Mouse (Mus musculus) adipocyte (in vitro differentiated cells): ENCODE measurements around the gene Susd6.

Source experiments
- DNase-seq: peaks from one replicate; pipeline ENCODE4 v3.0.0-alpha.2; 2016; ENCODE audit warnings: low spot score

Susd6 gene

GRCm38 (mm10) chr12:80838787-80839186 lies 48.5 kb downstream of the Susd6 start:
- DNase-seq, result no peak

DNA sequence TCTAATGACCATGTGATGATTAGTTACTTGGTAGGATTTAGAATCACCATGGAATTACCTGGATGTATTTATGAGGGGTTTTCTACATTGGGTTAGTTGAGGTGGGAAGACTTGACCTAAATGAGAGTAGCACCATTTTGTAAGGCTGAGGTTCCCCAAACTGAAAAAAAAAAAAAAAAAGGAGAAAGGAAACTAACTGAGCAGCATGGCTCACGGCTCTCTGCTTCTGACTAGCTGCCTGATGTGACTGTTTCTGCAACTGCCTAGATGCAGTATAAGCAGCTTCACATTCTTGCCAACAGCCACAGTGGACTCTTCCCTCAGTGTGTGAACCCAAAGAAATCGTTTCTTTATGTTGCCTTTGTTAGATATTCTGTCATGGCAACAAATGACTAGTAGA lies 49.3 kb downstream of the Susd6 start:
- no peak for DNase-seq

GRCm38 (mm10) chr12:80841618-80842017 lies 51.3 kb downstream of the Susd6 start:
- DNase-seq, result no peak

- no peak for DNase-seq
Observed at GRCm38 (mm10) chr12:80842609-80843008, 52.3 kb downstream of the Susd6 start.

DNA sequence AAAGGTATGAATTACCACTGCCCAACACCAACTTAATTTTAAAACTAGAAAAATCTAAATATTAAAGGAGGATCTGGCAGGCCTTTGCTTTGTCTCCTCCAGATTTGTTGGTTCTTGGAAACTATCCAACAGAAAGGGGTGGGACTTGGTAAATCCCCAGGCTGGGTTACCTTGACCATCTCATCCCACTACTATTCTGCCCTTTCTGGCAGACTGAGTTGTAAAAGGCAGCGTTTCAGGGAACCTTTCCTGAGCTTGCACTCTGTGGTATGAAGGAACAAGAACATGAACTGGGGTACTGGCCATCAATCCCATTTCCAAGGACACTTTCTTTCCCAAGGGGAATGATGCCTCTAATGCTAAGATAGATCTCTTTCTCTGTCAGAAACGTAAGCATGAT lies 52.9 kb downstream of the Susd6 start:
- DNase-seq, result no peak

- DNase-seq, result peak; percentile 84
Observed at GRCm38 (mm10) chr12:80843651-80844444, 53.5 kb downstream of the Susd6 start.

DNA sequence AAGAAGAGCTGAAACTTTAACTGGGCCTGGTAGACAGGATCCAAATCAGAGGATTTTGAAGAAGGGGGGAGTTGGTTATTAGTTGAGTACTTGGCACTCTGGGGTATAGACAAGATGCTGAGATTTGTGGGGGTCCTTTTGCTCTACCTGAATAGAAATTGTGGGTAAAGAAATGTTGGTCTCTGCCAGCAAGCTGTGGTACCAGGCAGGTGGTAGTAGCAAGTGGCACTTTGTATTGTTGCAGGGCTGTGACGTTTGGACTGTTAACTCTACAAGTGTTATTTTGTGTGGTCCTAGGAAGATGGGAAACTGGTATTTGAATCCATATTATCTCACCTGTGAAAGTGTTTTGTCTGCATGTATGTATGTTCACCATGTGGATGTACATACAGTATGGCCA lies 55.6 kb downstream of the Susd6 start:
- no peak for DNase-seq

DNA sequence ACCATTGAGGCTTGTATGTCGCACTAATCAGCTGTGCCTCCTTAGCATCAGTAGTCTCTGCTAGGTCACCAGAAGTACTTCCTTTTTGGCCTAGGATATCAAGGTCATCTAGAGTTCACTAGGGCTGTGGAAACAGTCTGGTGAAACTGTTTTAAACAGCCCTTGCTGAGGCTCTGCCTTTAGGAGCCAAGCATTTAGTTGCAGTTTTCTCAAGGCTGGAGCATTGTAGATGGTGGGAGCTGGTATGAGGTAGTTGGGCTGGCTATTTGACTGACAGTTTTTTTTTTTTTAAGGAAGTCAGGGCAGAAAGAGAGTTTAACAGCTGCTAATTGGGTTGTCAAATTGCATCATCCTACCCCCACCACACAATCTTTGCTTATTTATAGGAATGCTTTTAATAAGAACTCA lies 56.6 kb downstream of the Susd6 start:
- peak; percentile 27 for DNase-seq

DNA sequence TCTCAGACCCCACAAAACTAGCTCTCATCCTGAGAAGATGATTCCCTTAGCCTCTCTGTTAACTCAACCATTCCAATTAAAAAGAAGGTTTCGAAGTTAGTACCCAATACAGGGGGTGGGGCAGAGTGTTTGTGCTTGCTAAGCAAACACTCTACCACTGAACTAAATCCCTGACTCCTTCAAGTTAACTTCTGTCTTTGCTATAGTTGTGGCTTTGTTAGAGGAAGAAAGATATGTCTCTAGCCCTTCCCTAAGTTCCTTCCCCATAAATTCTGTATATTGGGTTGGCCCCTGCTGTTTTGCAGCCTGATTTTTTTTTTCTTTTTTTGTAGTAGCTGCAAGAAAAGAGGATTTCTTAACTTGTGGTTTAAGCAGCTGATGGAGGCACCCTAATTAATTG lies 61.7 kb downstream of the Susd6 start:
- no peak for DNase-seq

- DNase-seq, result peak; percentile 62
Observed at GRCm38 (mm10) chr12:80853737-80854136, 63.4 kb downstream of the Susd6 start.

DNA sequence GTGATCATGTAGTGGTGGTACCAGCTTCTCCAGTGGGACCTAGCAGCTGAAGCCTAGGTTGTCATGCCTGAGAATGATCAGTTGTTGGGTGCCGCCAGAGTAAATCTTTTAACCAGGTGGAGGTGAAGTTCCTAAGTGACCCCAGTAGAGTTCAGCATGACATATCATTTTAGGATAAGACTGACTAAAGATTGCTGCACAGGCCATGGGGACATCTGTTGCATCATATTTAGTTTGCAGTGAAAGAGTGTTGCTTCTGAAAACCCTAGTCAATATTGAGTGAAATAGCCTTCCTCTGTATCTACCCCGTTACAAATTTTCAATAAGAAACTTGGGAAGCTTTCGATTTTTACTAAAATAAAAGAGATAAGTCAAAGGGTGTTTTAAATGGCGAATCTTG lies 64.4 kb downstream of the Susd6 start:
- DNase-seq, result no peak

DNA sequence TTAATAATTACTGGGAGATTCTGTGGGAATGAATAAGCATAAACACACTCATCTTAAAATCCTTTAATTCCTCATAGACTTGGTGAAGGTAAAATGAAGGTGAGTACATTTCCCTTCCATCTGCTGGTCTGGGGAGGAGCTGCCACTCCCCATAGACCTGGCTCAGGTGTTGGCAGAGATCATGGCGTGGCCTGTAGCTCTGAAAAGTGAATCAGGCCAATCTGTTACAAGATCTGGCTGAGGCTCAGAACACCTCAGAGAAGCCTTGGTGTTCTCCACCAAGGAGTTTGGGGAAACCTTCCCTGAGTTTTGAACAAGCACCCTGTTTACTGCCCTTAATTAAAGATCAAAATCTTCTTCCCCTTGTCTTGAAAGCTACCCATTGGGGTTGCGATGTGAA lies 64.8 kb downstream of the Susd6 start:
- DNase-seq, result no peak

- no peak for DNase-seq
Observed at GRCm38 (mm10) chr12:80855581-80855980, 65.3 kb downstream of the Susd6 start.

DNA sequence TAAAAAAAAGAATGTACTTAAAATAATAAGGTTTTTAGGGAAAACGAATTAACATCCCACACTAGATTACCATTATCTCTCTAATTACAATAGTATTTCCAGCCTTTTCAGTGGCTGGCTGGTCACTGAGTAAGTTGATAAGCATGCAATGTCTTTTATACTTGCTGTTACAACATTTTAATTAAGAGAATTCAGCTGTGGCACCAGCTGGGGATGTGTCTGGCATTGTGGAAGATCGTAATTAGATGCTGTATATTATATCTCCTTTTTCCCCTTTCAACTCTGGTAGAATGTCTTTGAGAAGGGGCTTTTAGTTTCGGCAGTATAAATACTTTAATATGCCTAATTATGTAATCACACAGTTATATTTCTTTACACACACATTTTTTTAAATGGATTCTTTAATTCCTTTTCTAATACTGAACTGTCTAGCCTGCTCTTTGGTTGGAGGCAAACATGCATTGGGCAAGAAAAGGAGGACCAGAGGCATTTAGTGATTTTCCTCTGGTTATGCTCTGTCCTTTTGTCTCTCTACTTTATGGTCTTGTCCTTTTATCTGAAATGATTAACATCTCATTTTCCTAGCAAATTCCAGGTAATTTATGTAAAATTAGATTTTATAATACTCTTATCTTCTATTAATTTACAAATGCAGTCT lies 67.5 kb downstream of the Susd6 start:
- no peak for DNase-seq

- no peak for DNase-seq
Observed at GRCm38 (mm10) chr12:80858307-80858706, 68.0 kb downstream of the Susd6 start.

DNA sequence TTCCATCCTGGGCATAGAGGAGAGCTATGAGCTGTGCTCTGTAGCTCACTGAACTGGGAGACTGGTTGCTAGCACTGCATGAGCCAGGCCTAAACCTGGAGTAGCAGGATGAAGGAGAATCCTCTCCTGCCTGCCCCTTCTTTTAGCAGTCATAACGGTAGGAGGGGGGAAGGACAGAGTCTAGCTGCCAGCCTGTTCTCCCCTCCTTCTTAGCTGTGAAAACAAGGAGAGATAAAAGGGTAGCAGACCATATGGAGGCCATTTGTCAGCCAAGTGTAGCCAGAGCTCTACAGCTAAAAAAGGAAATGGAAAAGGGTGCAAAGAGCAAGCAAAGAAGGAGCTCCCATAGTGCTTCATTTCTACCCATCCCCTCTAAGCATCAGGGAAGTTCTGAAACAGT lies 71.6 kb downstream of the Susd6 start:
- no peak for DNase-seq

DNA sequence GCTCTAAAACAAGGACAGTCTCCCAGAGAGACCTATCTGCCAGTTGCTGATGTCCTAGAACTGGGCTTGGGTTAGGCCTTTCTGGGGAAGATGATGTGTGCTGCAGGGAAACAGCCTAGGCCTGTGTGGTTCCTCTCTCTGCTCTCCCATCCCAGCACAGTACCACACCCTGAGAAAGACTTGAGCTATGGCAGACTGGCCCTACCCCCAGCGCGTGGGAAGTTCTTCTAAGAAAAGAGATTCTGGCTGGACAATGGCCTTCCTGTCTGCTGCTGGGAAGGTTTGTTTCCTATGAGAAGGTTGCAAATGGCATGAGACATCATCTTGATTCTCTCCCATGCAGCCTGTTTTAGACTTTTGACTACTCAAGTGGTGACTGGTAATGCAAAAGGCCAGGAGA lies 73.1 kb downstream of the Susd6 start:
- DNase-seq, result no peak

DNA sequence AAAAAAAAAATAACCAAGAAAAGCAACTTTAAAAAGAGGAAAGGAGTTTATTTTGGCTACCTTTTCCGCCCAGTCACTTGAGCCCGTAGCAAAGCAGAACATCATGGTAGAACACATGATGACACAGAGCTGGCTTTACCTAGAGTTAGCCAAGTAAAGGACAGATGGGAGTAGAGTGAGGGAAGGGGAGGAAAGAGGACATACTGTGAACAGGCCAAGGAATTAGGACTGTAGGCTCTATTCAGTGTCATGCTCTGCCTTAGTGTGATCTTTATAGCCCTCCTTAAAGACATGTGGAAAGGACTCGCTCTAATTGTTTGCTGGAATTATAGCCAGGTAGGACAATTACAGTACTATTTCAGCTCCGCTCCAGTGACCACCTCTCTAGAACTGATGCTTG lies 74.9 kb downstream of the Susd6 start:
- no peak for DNase-seq

DNA sequence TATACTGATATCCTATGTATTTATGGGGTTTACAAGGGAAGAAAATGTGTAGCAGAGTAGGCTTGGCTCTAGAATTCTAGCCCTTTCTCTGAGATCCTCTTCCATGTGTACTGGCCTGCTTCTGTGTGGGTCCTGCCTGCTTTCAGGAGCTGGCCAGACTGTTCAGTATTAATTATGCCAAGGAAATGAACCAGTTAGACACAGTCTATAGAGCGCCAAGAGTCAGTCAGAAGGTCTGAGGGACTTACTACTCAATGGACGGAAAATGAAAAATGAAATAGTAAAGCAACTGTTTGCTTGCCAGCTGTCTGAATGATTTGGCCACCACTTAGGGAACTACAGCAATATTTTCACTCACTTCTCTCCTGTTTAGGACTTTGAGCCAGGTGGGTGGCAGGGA lies 75.7 kb downstream of the Susd6 start:
- no peak for DNase-seq

DNA sequence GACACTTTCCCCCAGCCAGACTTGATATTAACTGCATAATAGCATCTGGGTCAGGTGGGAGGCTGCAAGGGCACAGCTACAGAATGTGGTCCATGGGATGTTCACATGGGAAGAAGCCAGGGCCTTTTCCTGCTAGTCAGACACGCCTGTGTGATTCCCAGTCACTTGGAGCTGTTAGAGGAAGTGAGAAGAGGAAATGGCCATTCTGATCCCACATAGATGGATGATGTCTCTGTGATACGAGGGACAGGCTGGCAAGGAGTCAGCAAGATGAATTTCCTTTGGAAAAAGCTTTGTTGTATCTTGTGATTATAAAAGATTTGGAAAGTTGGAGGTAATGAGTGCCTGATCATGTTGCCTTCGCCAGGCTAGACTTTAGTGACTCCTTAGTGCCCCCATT lies 76.8 kb downstream of the Susd6 start:
- no peak for DNase-seq

- DNase-seq, result no peak
Observed at GRCm38 (mm10) chr12:80868401-80868800, 78.1 kb downstream of the Susd6 start.

DNA sequence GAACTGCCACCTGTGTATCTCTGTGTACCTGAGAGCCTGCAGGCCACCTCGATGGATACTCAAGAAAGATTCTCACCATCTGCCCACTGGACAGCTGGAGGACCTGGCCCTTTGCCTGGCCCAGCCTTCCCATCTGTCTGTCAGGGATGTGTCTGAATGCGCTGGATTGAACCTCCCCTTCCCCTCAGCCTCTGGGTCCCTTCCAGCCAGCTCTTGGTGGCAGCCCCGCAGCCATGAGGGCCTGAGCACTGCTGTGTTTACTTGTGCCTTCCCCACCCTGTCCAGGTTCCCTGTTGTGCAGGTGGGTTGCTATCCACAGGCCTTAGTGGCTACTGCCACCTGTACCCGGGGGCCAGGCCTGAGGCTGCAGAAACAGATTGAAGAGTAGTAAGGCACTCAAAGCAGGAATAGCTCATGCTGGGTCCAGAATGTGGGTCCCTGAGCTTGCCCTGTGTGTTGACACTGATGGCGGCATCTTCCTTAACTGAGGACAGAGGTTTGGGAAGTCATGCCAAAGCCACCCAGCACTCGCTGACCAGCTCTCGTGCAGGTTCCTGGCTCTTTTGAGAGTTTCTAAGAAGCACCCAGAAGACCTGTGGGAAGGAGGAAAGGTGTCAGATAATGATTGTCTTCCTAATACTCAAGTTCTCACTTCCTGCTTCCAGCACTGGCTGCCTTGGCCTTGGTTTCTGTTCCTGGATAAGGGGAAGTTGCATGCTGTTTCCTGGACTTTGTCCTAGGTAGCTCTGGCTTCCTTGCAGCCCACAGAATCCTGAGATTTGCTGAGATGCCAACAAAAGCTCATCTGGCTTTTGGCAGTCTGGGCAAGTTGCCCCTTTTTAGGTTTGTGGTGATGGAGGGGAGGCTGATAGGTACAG lies 87.1 kb downstream of the Susd6 start:
- DNase-seq, result no peak

DNA sequence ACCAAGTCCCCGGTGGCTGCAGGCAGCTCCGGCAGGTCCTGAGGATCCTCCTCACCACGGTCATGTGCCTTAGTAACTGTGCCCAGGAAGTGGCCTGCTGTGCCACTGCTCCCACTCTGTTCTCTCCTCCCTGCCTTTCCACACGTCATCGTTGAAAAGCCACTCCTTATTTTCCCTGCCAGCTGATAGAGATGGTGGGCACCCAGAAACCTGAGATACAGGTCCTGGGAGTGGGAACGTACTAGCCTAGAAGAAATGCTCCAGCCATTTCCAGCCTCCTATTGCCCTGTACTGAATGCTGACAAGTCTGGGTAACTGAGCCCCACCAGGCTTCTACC lies 87.8 kb downstream of the Susd6 start:
- no peak for DNase-seq
